Mouse (Mus musculus) erythroblast, adult 5-6 weeks (primary cell): ENCODE results near the gene Klhl42. TPM values are rescaled to one million over a fixed set of nuclear protein-coding genes. Genes with fewer than 3 reads are reported as not detected.

ENCODE experiments used
- ATAC-seq: replicated peaks from 2 replicates; pipeline ENCODE4 v1.8.0; 2016; ENCODE audit warnings: moderate number of reproducible peaks, mild to moderate bottlenecking, moderate TSS enrichment, inconsistent platforms; ENCODE audit not compliant: poor library complexity, low FRiP score, severe bottlenecking
- total RNA-seq, 2 experiments: library from RNA; stranded (forward) in 1 of 2; stranded (reverse) in 1 of 2; fragments of 150-400 nt in 1 of 2; fragments of 200-764, 138-1000 nt in 1 of 2; gene quantifications; 2 replicates each; pipeline versions ENCODE4 v1.2.3 to v1.2.4; 2015 to 2017; ENCODE audit warnings: low replicate concordance in 2 of 2

Klhl42 gene
- total RNA-seq, 2 experiments from 2014 or later: 1.2 to 1.5 TPM

DNA sequence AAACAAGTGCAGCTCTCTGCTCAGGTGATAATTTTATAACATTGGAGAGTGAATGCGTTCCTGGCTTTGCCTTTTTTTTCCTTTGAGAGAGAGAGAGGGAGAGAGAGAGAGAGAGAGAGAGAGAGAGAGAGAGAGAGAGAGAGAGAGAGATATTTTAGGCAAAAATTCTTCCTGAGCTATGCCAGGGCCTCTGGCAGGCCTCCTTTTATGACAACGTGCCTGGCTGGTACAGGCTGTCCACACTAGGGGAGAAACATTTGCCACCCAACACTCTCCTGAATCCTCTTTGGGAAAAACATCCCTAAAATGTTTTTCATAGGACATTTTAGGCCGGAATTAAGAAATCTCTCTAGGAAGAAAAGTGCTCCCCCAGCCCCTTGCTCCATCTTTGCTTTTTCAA, 47.1 kb downstream of the Klhl42 start:
- ATAC-seq: no peak

DNA sequence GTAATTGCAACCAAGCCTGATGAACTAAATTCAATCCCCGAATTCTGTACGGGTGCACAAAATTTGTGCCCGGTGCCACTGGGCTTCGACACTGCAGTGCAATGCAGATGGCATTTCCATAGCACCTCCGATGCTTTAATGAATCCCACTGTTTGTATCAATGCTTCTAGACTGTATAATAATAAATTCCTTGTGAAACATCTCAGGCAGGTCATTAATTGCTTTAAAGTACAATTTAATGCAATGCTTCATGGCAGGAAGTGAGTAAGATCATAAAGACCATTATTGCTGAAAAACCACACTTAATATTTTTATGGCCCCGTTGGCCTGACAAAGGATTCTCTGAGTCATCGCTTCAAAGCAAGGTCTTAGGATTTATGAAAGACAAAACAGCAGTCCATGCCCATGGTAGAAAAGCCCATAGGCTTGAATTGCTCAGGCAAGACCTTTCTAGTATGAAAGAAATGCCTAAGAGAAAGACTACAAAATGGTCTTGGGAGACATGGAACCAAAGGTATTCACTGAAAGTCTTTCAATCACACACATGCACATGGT, 49.5 kb downstream of the Klhl42 start:
- no peak for ATAC-seq

DNA sequence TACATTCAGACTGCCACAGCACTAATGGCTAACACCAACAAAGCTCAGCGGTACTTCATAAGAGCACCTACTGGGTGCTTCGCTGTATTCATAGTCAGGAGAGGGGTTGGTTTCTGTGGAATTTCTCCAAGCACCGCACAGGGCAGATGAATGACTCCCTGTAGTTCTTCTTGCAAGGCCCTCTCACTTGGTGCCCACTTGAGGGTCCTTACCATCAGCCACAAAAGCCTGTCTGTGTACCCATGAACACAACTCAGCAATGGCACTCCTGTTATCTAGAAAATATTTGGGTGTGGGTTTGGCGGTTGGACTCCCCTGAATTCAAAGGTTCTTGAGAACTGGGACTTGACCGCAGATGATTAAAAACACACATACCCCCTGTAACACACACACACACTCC, 53.5 kb downstream of the Klhl42 start:
- no peak for ATAC-seq

DNA sequence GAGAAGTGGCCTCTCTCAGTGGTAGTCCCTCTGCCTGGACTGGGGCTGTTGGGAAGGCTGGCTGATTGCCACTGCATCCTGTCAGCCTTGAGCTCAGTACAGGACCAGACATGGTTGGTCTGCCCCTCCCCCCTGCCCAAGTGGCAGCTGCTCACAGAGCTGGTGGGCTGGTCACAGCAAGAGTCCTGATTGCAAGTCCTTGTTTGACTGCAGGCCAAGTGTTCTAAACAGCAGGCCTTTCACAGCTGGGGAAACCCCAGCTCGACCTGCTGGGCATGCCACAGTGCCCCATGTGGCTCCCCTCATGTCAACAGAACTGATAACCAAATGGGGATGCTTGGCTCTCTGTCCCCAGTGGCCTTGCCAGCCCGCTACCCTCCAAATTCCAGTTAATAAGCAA, 54.1 kb downstream of the Klhl42 start:
- ATAC-seq: no peak

DNA sequence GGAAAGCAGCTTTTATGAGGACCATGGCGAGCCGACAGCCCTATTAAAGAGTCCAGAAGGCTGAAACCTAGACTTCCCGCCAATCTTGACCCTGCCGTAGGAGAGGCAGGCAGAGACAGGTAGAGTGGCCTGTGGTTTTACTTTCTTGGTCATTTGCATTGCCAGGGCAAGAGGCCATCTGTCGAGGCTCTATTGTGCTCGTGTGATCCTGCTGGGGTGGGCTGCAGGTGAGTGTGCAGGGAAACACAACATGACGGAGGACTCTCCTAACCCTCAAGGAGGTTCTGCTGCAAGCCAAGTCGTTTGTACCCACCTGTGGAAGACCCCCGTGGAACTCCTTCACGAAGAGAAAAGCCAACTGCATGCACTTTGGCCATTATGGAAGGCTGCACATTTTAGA, 54.6 kb downstream of the Klhl42 start:
- no peak for ATAC-seq

DNA sequence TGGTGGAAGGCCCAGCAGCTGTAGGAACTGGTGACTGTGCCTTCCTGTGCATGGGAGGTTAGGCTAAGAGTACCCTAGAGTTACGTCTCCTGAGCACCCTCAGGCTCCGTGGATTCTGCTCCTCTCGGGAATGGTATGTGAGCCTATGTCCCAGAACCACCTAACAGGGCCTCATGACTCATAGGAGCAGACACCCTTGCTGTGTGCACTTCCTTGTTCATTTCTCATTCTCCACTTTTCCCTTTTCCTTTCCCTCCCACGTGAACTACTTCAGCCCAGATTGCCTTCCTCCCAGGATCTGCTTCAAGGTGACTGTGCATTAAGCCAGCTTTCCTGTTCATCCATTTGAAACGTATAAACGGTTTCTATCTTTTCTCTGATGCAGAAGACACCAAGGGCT, 59.9 kb downstream of the Klhl42 start:
- no peak for ATAC-seq

DNA sequence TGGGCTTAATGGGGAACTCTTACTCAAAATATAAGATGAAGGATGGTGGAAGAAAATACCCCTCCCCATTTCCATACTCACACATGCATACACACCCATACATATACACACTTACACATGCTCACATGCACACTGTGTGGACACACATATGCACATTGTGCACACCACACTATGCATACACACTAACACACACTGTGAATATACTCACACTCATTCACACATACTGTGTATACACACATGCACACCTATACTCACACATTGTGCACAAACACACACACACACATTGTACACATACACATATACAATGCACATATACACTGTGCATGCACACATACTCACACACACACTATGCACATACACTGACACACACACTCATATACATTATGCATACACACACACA, 60.7 kb downstream of the Klhl42 start:
- no peak for ATAC-seq

DNA sequence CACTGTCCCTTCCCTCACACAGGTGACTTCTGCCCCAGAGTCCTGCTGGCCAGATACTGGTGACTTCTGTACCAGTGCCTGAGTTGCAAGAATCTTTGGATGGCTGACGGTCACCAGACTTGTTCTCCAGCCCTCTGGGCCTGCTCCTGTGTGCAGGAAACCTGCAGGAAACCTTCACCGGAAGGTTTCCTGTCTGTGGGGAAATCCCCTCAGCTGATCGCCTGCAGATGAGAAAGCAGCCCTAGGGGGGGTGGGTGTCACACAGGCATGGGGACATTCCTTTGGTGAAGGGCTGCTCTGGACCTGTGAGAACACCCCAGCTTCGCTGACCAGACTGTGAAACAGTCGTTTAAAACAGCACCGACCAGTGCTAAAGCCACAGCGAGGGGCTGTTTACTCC, 63.9 kb downstream of the Klhl42 start:
- ATAC-seq: no peak

DNA sequence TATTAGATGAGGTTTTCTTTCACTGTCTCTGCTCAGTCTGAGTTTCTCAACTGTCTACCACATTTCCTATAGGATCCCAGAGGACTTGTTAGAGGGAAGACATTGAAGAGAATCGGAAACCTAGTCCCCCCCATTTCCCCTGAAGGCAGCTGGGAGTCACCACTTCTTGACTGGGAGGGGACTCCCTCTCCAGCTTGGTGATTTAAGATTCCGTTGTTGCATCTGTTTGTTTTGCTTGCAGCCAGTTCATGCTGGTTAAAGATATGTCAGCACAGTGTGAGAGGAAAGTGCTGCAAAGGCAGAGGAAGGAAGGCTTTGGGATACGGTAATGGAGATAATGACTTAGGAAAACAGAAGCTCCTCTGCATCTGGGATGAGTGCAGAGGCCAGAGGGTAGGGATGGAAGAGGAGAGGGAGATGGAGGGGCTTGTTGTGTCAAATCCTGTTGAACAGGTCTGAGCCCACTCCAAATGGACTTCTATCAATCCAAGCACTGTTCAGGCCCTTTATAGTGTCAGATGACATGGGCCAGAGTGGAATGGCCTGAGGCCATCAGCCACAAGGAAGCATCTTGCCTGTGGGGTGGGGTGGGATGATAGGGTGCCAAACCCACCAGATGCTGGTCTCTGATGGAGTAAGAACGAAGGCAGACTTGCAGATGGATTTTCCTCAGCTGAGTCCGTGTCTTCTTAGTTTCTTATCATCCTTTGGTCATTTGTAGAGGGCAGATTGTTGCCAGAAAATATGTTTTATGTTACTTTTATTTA, 70.8 kb downstream of the Klhl42 start:
- no peak for ATAC-seq

Other genes starting within 250 kb of the Klhl42 start
- not detected in 2 replicates for gene Smco2, start 241.3 kb upstream of the Klhl42 start, total RNA-seq (2015; ENCODE audit: low replicate concordance)
- not detected in 2 replicates for gene Smco2, start 241.3 kb upstream of the Klhl42 start, total RNA-seq (2017; ENCODE audit: low replicate concordance)
- gene Ppfibp1, start 202.9 kb upstream of the Klhl42 start, total RNA-seq (2015; ENCODE audit: low replicate concordance): 24.4 TPM in 1 of 2 replicates, not detected in the other
- 1.8 and 4.2 TPM in 2 replicates for gene Ppfibp1, start 202.9 kb upstream of the Klhl42 start, total RNA-seq (2017; ENCODE audit: low replicate concordance)
- not detected in 2 replicates for gene 1700034J05Rik, start 137.0 kb upstream of the Klhl42 start, total RNA-seq (2015; ENCODE audit: low replicate concordance)
- gene 1700034J05Rik, start 137.0 kb upstream of the Klhl42 start, total RNA-seq (2017; ENCODE audit: low replicate concordance): not detected in 2 replicates
- 0.63 TPM in 1 of 2 replicates, not detected in the other for gene Rep15, start 58.8 kb upstream of the Klhl42 start, total RNA-seq (2015; ENCODE audit: low replicate concordance)
- gene Rep15, start 58.8 kb upstream of the Klhl42 start, total RNA-seq (2017; ENCODE audit: low replicate concordance): 0.28 TPM in 1 of 2 replicates, not detected in the other
- 31.3 and 36.3 TPM in 2 replicates for gene Mrps35, start 48.6 kb upstream of the Klhl42 start, total RNA-seq (2015; ENCODE audit: low replicate concordance)
- 13.2 and 23.9 TPM in 2 replicates for gene Mrps35, start 48.6 kb upstream of the Klhl42 start, total RNA-seq (2017; ENCODE audit: low replicate concordance)
- gene Mansc4, start 4.3 kb upstream of the Klhl42 start, total RNA-seq (2015; ENCODE audit: low replicate concordance): not detected in 2 replicates
- not detected in 2 replicates for gene Mansc4, start 4.3 kb upstream of the Klhl42 start, total RNA-seq (2017; ENCODE audit: low replicate concordance)
- not detected in 2 replicates for gene Pthlh, start 172.8 kb downstream of the Klhl42 start, total RNA-seq (2015; ENCODE audit: low replicate concordance)
- gene Pthlh, start 172.8 kb downstream of the Klhl42 start, total RNA-seq (2017; ENCODE audit: low replicate concordance): not detected in 2 replicates